Comparison of ENCODE assay signal across 13 mouse cellular contexts in the genomic region with DNA sequence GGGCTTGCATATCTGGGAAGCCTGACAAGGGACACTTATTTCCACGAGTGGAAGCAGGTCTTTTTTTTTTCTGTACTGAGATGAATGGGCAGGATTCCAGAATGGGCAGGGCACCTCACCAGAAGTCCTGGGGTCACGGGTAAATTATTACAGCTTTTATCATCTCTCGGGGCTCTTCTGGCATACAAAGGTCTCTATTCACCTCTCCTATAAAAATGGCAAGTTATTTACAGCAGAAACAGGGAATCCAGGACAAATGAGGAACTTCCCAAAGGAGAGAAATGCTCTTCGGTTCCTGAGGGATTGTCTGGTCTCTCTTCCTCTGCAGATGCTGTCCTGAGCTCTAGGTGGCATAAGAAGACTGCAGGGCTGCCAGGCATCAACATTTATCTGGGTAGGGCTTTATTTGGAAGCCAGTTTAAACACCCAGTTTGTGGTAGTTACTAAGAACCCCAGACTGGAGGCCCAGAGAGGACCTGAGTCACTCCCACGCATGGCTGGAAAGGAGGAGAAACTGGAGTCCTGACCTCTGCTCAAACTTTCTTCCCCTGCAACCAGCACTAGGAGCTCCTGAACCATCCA. TPM values are rescaled to one million over a fixed set of nuclear protein-coding genes. Genes with fewer than 3 reads are reported as not detected.
A peak's percentile ranks its signal among the peaks of the same experiment; 100 is the strongest.
DNase-seq lines count a peak whose midpoint lies in the region; ATAC-seq lines count a peak whose summit lies in the region.
"Had no signal": no experiment of that assay in that cellular context is flagged by ENCODE, and none has a peak within 500 bp of the region (broad histone marks: within the 10 kb centered on the region; RNA-seq: fewer than 3 reads in every experiment).

No protein-coding gene starts in this region.

- no peaks in the 10 kb centered on the region for H3K36me3 ChIP-seq in kidney, embryonic 15.5 days
- H3K36me3 ChIP-seq: hindbrain, embryonic 13.5 days; limb, embryonic 13.5 days had no signal

- peak; percentile 79 for ATAC-seq in frontal cortex, adult (ENCODE audit: low TSS enrichment)
- ATAC-seq in kidney, embryonic 15.5 days (replicated peaks; ENCODE audit: low FRiP score), result 0 out of 2 replicates have a peak, but pooled peaks have one; percentile 60
- no peak for ATAC-seq in inflammation-experienced regulatory T-cells, adult 6 months

- H3K4me3 ChIP-seq in kidney, embryonic 15.5 days (replicated peaks), result no peak overlapping the region
- H3K4me3 ChIP-seq: hindbrain, embryonic 13.5 days; limb, embryonic 13.5 days had no signal

- no peaks in the 10 kb centered on the region for H3K9me3 ChIP-seq in kidney, embryonic 15.5 days (replicated peaks)
- H3K9me3 ChIP-seq: hindbrain, embryonic 13.5 days; limb, embryonic 13.5 days had no signal

- no peak overlapping the region for H3K4me2 ChIP-seq in kidney, embryonic 15.5 days
- H3K4me2 ChIP-seq: hindbrain, embryonic 13.5 days; limb, embryonic 13.5 days had no signal

- no peaks in the 10 kb centered on the region for H3K27me3 ChIP-seq in kidney, embryonic 15.5 days
- H3K27me3 ChIP-seq: hindbrain, embryonic 13.5 days; limb, embryonic 13.5 days had no signal

- no peak for DNase-seq in frontal cortex, postnatal 25 days (ENCODE audit: low spot score in 2 of 2)
- DNase-seq in right cerebral cortex, adult 2 months (ENCODE audit: low spot score in 2 of 2), result peak; percentile 8 to 18
- DNase-seq in right cerebral cortex, postnatal 4 days, result no peak
- DNase-seq in spleen, postnatal 36 days (ENCODE audit: low spot score in 2 of 2), result no peak
- no peak for DNase-seq in embryo, embryonic 10 days (ENCODE audit: low spot score)
- DNase-seq: cerebellum, adult 8-10 months had no signal

- WGBS in kidney, embryonic 15.5 days, result 22% methylated on average over 5 of the region's 5 CpGs

- peaks cover 12% of the 10 kb centered on the region for H3K4me1 ChIP-seq in kidney, embryonic 15.5 days
- H3K4me1 ChIP-seq: hindbrain, embryonic 13.5 days had no signal

- H3K9ac ChIP-seq in kidney, embryonic 15.5 days, result no peak overlapping the region
- H3K9ac ChIP-seq: hindbrain, embryonic 13.5 days; limb, embryonic 13.5 days had no signal

- H3K27ac ChIP-seq in kidney, embryonic 15.5 days, result no peak overlapping the region
- H3K27ac ChIP-seq: hindbrain, embryonic 13.5 days; limb, embryonic 13.5 days had no signal

RNA-seq across cellular contexts. Expression of a gene that starts 0.8 kb away (rescaled TPM):
- polyA plus RNA-seq in kidney, embryonic 15.5 days (2015; fragmentation: Nextera tagmentation; extraction: Ambion mirVana), result 0.35 and 0.49 TPM in 2 replicates
- polyA plus RNA-seq in inflammation-experienced regulatory T-cells, adult 6 months (2017; shearing (Covaris generic)), result not detected
- polyA plus RNA-seq: frontal cortex, adult 2 months; hindbrain, embryonic 13.5 days; limb, embryonic 13.5 days; neural tube, embryonic 11.5 days had no signal

RNA-seq across cellular contexts. Expression of a gene that starts 46.5 kb away (rescaled TPM):
- 0.14 and 0.27 TPM in 2 replicates for polyA plus RNA-seq in kidney, embryonic 15.5 days (2015; fragmentation: Nextera tagmentation; extraction: Ambion mirVana)
- polyA plus RNA-seq in inflammation-experienced regulatory T-cells, adult 6 months (2017; shearing (Covaris generic)), result under 1 TPM in 1 of 3 experiments, not detected in 2; 0.19 TPM

RNA-seq across cellular contexts. Expression of a gene that starts 51.4 kb away (rescaled TPM):
- polyA plus RNA-seq in kidney, embryonic 15.5 days (2015; fragmentation: Nextera tagmentation; extraction: Ambion mirVana), result 167 and 189 TPM in 2 replicates
- 100 to 1,000 TPM; 213 to 395 (median 300) TPM for polyA plus RNA-seq in inflammation-experienced regulatory T-cells, adult 6 months (2017; shearing (Covaris generic))

RNA-seq across cellular contexts. Expression of a gene that starts 51.4 kb away (rescaled TPM):
- not detected in 2 replicates for polyA plus RNA-seq in kidney, embryonic 15.5 days (2015; fragmentation: Nextera tagmentation; extraction: Ambion mirVana)
- polyA plus RNA-seq in inflammation-experienced regulatory T-cells, adult 6 months (2017; shearing (Covaris generic)), result not detected
- polyA plus RNA-seq: frontal cortex, adult 2 months; hindbrain, embryonic 13.5 days; limb, embryonic 13.5 days; neural tube, embryonic 11.5 days had no signal

Comparison
In these comparisons a context has a peak if more than half of its experiments do, and no peak if none do; other contexts are left out.
1. DNase-seq: peak in right cerebral cortex, adult 2 months (2 of 2); none in frontal cortex, postnatal 25 days (0 of 2), right cerebral cortex, postnatal 4 days (single experiment), spleen, postnatal 36 days (0 of 2) and embryo, embryonic 10 days (single experiment).